Mouse (Mus musculus) MEL (cell line): Measurements from ENCODE around the gene Chrna9. TPM values are rescaled to one million over a fixed set of nuclear protein-coding genes. Genes with fewer than 3 reads are reported as not detected.

Source experiments
- DNase-seq: peaks from one replicate; pipeline ENCODE4 v3.0.0; 2011; ENCODE audit warnings: low read depth, low spot score
- H3K27ac ChIP-seq: 2 replicates; pipeline ENCODE4 v1.5.1; 2012; ENCODE audit warnings: low read depth, mild to moderate bottlenecking, control low read depth, low read length, moderate library complexity; ENCODE audit not compliant: control insufficient read depth
- H3K27me3 ChIP-seq, 2 experiments: fragments of 150-350 bp in 1 of 2; sonication (generic) in 1 of 2; 2 replicates each; pipeline ENCODE4 v1.6.1; 2012; ENCODE audit warnings: low read length in 2 of 2, mild to moderate bottlenecking in 2 of 2, improper control_type of control experiment in 1 of 2, moderate library complexity in 1 of 2; ENCODE audit not compliant: insufficient read depth in 2 of 2, control insufficient read depth in 1 of 2
- H3K36me3 ChIP-seq, 2 experiments: 2 replicates each; pipeline ENCODE4 v1.6.1; 2012 to 2014; ENCODE audit warnings: low read length in 2 of 2, improper control_type of control experiment in 1 of 2, inconsistent platforms in 1 of 2, mild to moderate bottlenecking in 1 of 2; ENCODE audit not compliant: insufficient read depth in 2 of 2, control insufficient read depth in 1 of 2
- H3K4me1 ChIP-seq, 2 experiments: fragments of 150-350 bp in 1 of 2; sonication (generic) in 1 of 2; 2 replicates each; pipeline ENCODE4 v1.6.1; 2012; ENCODE audit warnings: low read length in 2 of 2, improper control_type of control experiment in 1 of 2, mild to moderate bottlenecking in 1 of 2; ENCODE audit not compliant: insufficient read depth in 2 of 2, control insufficient read depth in 1 of 2
- H3K4me3 ChIP-seq, 2 experiments: fragments of 150-350 bp in 1 of 2; sonication (generic) in 1 of 2; 2 replicates each; pipeline ENCODE4 v1.5.1; 2012; ENCODE audit warnings: low read depth in 2 of 2, low read length in 2 of 2, mild to moderate bottlenecking in 2 of 2, moderate library complexity in 2 of 2, control low read depth in 1 of 2, improper control_type of control experiment in 1 of 2; ENCODE audit not compliant: control insufficient read depth in 1 of 2, insufficient read depth in 1 of 2
- H3K79me2 ChIP-seq: 2 replicates; pipeline ENCODE4 v1.6.1; 2012; ENCODE audit warnings: mild to moderate bottlenecking, low read length, moderate library complexity; ENCODE audit not compliant: control insufficient read depth, poor library complexity, insufficient read depth
- H3K9ac ChIP-seq: 2 replicates; pipeline ENCODE4 v1.6.1; 2012; ENCODE audit warnings: low read depth, mild to moderate bottlenecking, control low read depth, low read length, moderate library complexity; ENCODE audit not compliant: control insufficient read depth, poor library complexity, severe bottlenecking
- H3K9me3 ChIP-seq: fragments of 150-350 bp; sonication (generic); replicated peaks from 2 replicates; pipeline ENCODE4 v1.6.1; 2012; ENCODE audit warnings: mild to moderate bottlenecking, low read length, improper control_type of control experiment, moderate library complexity; ENCODE audit not compliant: insufficient read depth
- CHD1 ChIP-seq: IDR thresholded peaks from 2 replicates; pipeline ENCODE4 v1.6.1; 2012; ENCODE audit warnings: low read depth, mild to moderate bottlenecking, inconsistent platforms, low read length, improper control_type of control experiment
- CTCF ChIP-seq, 3 experiments: IDR thresholded peaks in 2 of 3; conservative IDR thresholded peaks in 1 of 3; 2 replicates each; pipeline ENCODE4 v1.5.1; 2011 to 2012; ENCODE audit warnings: low read length in 3 of 3, low read depth in 2 of 3, mild to moderate bottlenecking in 2 of 3, improper control_type of control experiment in 1 of 3, inconsistent platforms in 1 of 3, mixed read lengths in 1 of 3, moderate library complexity in 1 of 3; ENCODE audit not compliant: control insufficient read depth in 1 of 3, insufficient read depth in 1 of 3, poor library complexity in 1 of 3, severe bottlenecking in 1 of 3
- E2F4 ChIP-seq: IDR thresholded peaks from 2 replicates; pipeline ENCODE4 v1.6.1; 2011; ENCODE audit warnings: low read depth, low read length, improper control_type of control experiment, borderline replicate concordance
- ELF1 ChIP-seq: IDR thresholded peaks from 2 replicates; pipeline ENCODE4 v1.6.1; 2014; ENCODE audit warnings: low read depth, mild to moderate bottlenecking, inconsistent platforms, low read length, improper control_type of control experiment, moderate library complexity
- ETS1 ChIP-seq: IDR thresholded peaks from 2 replicates; pipeline ENCODE4 v1.6.1; 2012; ENCODE audit warnings: low read depth, mild to moderate bottlenecking, inconsistent platforms, low read length, improper control_type of control experiment, moderate library complexity
- GATA1 ChIP-seq: IDR thresholded peaks from 2 replicates; pipeline ENCODE4 v1.6.1; 2011; ENCODE audit warnings: low read depth, low read length, improper control_type of control experiment
- KAT2A ChIP-seq: conservative IDR thresholded peaks from 2 replicates; pipeline ENCODE4 v1.6.1; 2012; ENCODE audit warnings: low read depth, low read length, improper control_type of control experiment, inconsistent platforms
- MAFK ChIP-seq: IDR thresholded peaks from 2 replicates; pipeline ENCODE4 v1.6.1; 2011; ENCODE audit warnings: low read depth, mild to moderate bottlenecking, low read length, improper control_type of control experiment, borderline replicate concordance
- MAX ChIP-seq: IDR thresholded peaks from 2 replicates; pipeline ENCODE4 v1.6.1; 2011; ENCODE audit warnings: low read length, improper control_type of control experiment
- MAZ ChIP-seq: IDR thresholded peaks from 2 replicates; pipeline ENCODE4 v1.6.1; 2012; ENCODE audit warnings: low read depth, mild to moderate bottlenecking, inconsistent platforms, low read length, improper control_type of control experiment
- MEF2A ChIP-seq: IDR thresholded peaks from 2 replicates; pipeline ENCODE4 v1.6.1; 2014; ENCODE audit warnings: low read depth, mild to moderate bottlenecking, inconsistent platforms, low read length, improper control_type of control experiment; ENCODE audit not compliant: poor library complexity, insufficient replicate concordance, severe bottlenecking; ENCODE audit errors: extremely low read depth
- MYB ChIP-seq: IDR thresholded peaks from 2 replicates; pipeline ENCODE4 v1.6.1; 2011; ENCODE audit warnings: mild to moderate bottlenecking, low read depth, low read length, improper control_type of control experiment
- NRF1 ChIP-seq: IDR thresholded peaks from 2 replicates; pipeline ENCODE4 v1.6.1; 2014; ENCODE audit warnings: low read depth, mild to moderate bottlenecking, inconsistent platforms, low read length, improper control_type of control experiment, moderate library complexity; ENCODE audit not compliant: poor library complexity, insufficient read depth, severe bottlenecking
- POLR2A ChIP-seq, 2 experiments: IDR thresholded peaks; 2 replicates each; pipeline ENCODE4 v1.6.1; 2011 to 2012; ENCODE audit warnings: low read length in 2 of 2, mild to moderate bottlenecking in 2 of 2, control low read depth in 1 of 2, improper control_type of control experiment in 1 of 2, low read depth in 1 of 2, moderate library complexity in 1 of 2; ENCODE audit not compliant: control insufficient read depth in 1 of 2, insufficient read depth in 1 of 2, poor library complexity in 1 of 2
- POLR2AphosphoS2 ChIP-seq: IDR thresholded peaks from 2 replicates; pipeline ENCODE4 v1.6.1; 2011; ENCODE audit warnings: low read length, improper control_type of control experiment
- POLR2AphosphoS5 ChIP-seq: IDR thresholded peaks from 2 replicates; pipeline ENCODE4 v1.6.1; 2012; ENCODE audit warnings: low read depth, borderline replicate concordance, mild to moderate bottlenecking, inconsistent platforms, low read length, moderate library complexity, mixed read lengths
- RAD21 ChIP-seq: IDR thresholded peaks from 2 replicates; pipeline ENCODE4 v1.6.1; 2011; ENCODE audit warnings: mild to moderate bottlenecking, low read depth, low read length, improper control_type of control experiment
- RCOR1 ChIP-seq: IDR thresholded peaks from 2 replicates; pipeline ENCODE4 v1.6.1; 2012; ENCODE audit warnings: low read depth, mild to moderate bottlenecking, inconsistent platforms, low read length, improper control_type of control experiment
- SIN3A ChIP-seq: IDR thresholded peaks from 2 replicates; pipeline ENCODE4 v1.6.1; 2012; ENCODE audit warnings: low read length, improper control_type of control experiment, inconsistent platforms
- SMC3 ChIP-seq: IDR thresholded peaks from 2 replicates; pipeline ENCODE4 v1.6.1; 2011; ENCODE audit warnings: low read depth, low read length, improper control_type of control experiment
- USF1 ChIP-seq: IDR thresholded peaks from 2 replicates; pipeline ENCODE4 v1.6.1; 2014; ENCODE audit warnings: low read depth, mild to moderate bottlenecking, inconsistent platforms, low read length, improper control_type of control experiment, moderate library complexity
- USF2 ChIP-seq, 2 experiments: IDR thresholded peaks; 2 replicates each; pipeline ENCODE4 v1.6.1; 2011 to 2012; ENCODE audit warnings: improper control_type of control experiment in 2 of 2, low read length in 2 of 2, borderline replicate concordance in 1 of 2, inconsistent platforms in 1 of 2, low read depth in 1 of 2, mild to moderate bottlenecking in 1 of 2; ENCODE audit not compliant: insufficient read depth in 1 of 2
- ZMIZ1 ChIP-seq: IDR thresholded peaks from 2 replicates; pipeline ENCODE4 v1.6.1; 2012; ENCODE audit warnings: low read depth, mild to moderate bottlenecking, inconsistent platforms, low read length, improper control_type of control experiment, moderate library complexity
- ZNF384 ChIP-seq: IDR thresholded peaks from 2 replicates; pipeline ENCODE4 v1.6.1; 2012; ENCODE audit warnings: low read depth, mild to moderate bottlenecking, inconsistent platforms, low read length, improper control_type of control experiment
- polyA plus RNA-seq, 2 experiments: library from polyadenylated mRNA; stranded (reverse) in 1 of 2; unstranded in 1 of 2; fragments of >175 nt in 1 of 2; fragments of >200 nt in 1 of 2; gene quantifications; 2 replicates each; pipeline versions ENCODE4 v1.2.1 to v1.2.4; 2012; ENCODE audit warnings: low replicate concordance in 2 of 2, low read depth in 1 of 2; ENCODE audit not compliant: insufficient read length in 2 of 2, insufficient read depth in 1 of 2, missing spikeins in 1 of 2
- total RNA-seq: library from RNA; depleted of rRNA; stranded (reverse); fragments of 300-350 nt; gene quantifications from 2 replicates; pipeline ENCODE4 v1.2.3, GENCODE M21; 2012

The Chrna9 gene
- total and polyA plus RNA-seq, 3 experiments: not detected

GRCm38 (mm10) chr5:66005041-66005678 lies 70.4 kb downstream of the Chrna9 start:
- Histone ChIP-seq H3K9me3 (no peaks in the 10 kb centered on the region), H3K27me3 (no peaks in the 10 kb centered on the region; a peak in 2 of 4 replicates), H3K79me2 (no peaks in the 10 kb centered on the region), H3K36me3 (no peaks in the 10 kb centered on the region), H3K27ac (no peak overlapping the region), H3K4me1 (no peaks in the 10 kb centered on the region), H3K9ac (no peak overlapping the region), H3K4me3 (no peak overlapping the region)
- no peak for TF ChIP-seq RAD21
- TF ChIP-seq ETS1: no peak
- TF ChIP-seq ZNF384: no peak
- no peak for TF ChIP-seq POLR2AphosphoS2
- no peak for TF ChIP-seq MAX
- TF ChIP-seq POLR2A (IDR thresholded peaks at IDR 0.05; ENCODE audit: control insufficient read depth in 1 of 2, insufficient read depth in 1 of 2, low read depth in 1 of 2, low read length in 2 of 2, poor library complexity in 1 of 2): no peak
- no peak for TF ChIP-seq POLR2AphosphoS5
- TF ChIP-seq E2F4: no peak
- TF ChIP-seq USF1: no peak
- no peak for TF ChIP-seq USF2 (IDR thresholded peaks at IDR 0.05; ENCODE audit: borderline replicate concordance in 1 of 2, insufficient read depth in 1 of 2, low read depth in 1 of 2, low read length in 2 of 2)
- TF ChIP-seq ELF1: no peak
- TF ChIP-seq MEF2A: no peak
- TF ChIP-seq KAT2A: no peak
- no peak for TF ChIP-seq GATA1
- no peak for TF ChIP-seq MYB
- no peak for TF ChIP-seq MAFK
- TF ChIP-seq SMC3: no peak
- no peak for TF ChIP-seq CHD1
- TF ChIP-seq CTCF (IDR thresholded peaks at IDR 0.05 in 2 of 3, conservative IDR thresholded peaks at IDR 0.05 in 1 of 3; ENCODE audit: control insufficient read depth in 1 of 3, insufficient read depth in 1 of 3, low read depth in 2 of 3, low read length in 3 of 3, poor library complexity in 1 of 3, severe bottlenecking in 1 of 3): no peak
- DNase-seq: no peak

GRCm38 (mm10) chr5:66008245-66008967 lies 73.7 kb downstream of the Chrna9 start:
- Histone ChIP-seq H3K27me3 (peaks cover 0 to 3% of the 10 kb centered on the region in 2 experiments; a peak in 3 of 4 replicates), H3K79me2 (no peaks in the 10 kb centered on the region), H3K36me3 (no peaks in the 10 kb centered on the region), H3K9ac (no peak overlapping the region), H3K4me3 (no peak overlapping the region), H3K27ac (no peak overlapping the region), H3K9me3 (no peaks in the 10 kb centered on the region), H3K4me1 (no peaks in the 10 kb centered on the region)
- no peak for DNase-seq
- TF ChIP-seq ZMIZ1 (no peak), SMC3 (no peak), CTCF (IDR thresholded peaks at IDR 0.05 in 2 of 3, conservative IDR thresholded peaks at IDR 0.05 in 1 of 3; ENCODE audit: control insufficient read depth in 1 of 3, insufficient read depth in 1 of 3, low read depth in 2 of 3, low read length in 3 of 3, poor library complexity in 1 of 3, severe bottlenecking in 1 of 3) (no peak), NRF1 (no peak), RCOR1 (no peak), SIN3A (no peak), MYB (no peak), USF1 (no peak), MAZ (no peak), ZNF384 (no peak), USF2 (IDR thresholded peaks at IDR 0.05; ENCODE audit: borderline replicate concordance in 1 of 2, insufficient read depth in 1 of 2, low read depth in 1 of 2, low read length in 2 of 2) (no peak), E2F4 (no peak)
